Mouse (Mus musculus) C2C12 (cell line): ENCODE data around the gene Tsen54. TPM values are rescaled to one million over a fixed set of nuclear protein-coding genes. Genes with fewer than 3 reads are reported as not detected.

ENCODE experiments used
- H3K27me3 ChIP-seq: one replicate; pipeline ENCODE4 v1.6.1; 2011; ENCODE audit not compliant: control insufficient read depth, insufficient read depth, insufficient read length
- H3K36me3 ChIP-seq: one replicate; pipeline ENCODE4 v1.6.1; 2011; ENCODE audit not compliant: control insufficient read depth, insufficient read depth
- H3K4me3 ChIP-seq: one replicate; pipeline ENCODE4 v1.5.1; 2011; ENCODE audit warnings: mild to moderate bottlenecking, control low read depth; ENCODE audit not compliant: poor library complexity, insufficient read depth, severe bottlenecking
- H3K79me2 ChIP-seq: one replicate; pipeline ENCODE4 v1.6.1; 2011; ENCODE audit not compliant: control insufficient read depth, insufficient read depth
- H3K79me3 ChIP-seq: one replicate; pipeline ENCODE4 v1.6.1; 2011; ENCODE audit warnings: low read depth, control low read depth
- H3ac ChIP-seq: one replicate; pipeline ENCODE3; 2011; ENCODE audit warnings: low read depth; ENCODE audit not compliant: control insufficient read depth, insufficient read length
- CEBPB ChIP-seq: IDR thresholded peaks from one replicate; pipeline ENCODE4 v1.6.1; 2011; ENCODE audit warnings: low read depth, mild to moderate bottlenecking, control low read depth, moderate library complexity
- CTCF ChIP-seq: IDR thresholded peaks from one replicate; pipeline ENCODE4 v1.5.1; 2011; ENCODE audit not compliant: control insufficient read depth, insufficient read depth, insufficient read length
- FOSL1 ChIP-seq: IDR thresholded peaks from one replicate; pipeline ENCODE4 v1.8.0; 2011; ENCODE audit warnings: mild to moderate bottlenecking, low read length; ENCODE audit not compliant: poor library complexity, insufficient read depth, severe bottlenecking
- MAX ChIP-seq: IDR thresholded peaks from one replicate; pipeline ENCODE4 v1.6.1; 2011; ENCODE audit warnings: mild to moderate bottlenecking, control low read depth
- MYOD1 ChIP-seq: IDR thresholded peaks from one replicate; pipeline ENCODE4 v1.6.1; 2011; ENCODE audit warnings: low read depth; ENCODE audit not compliant: control insufficient read depth, insufficient read length
- MYOG ChIP-seq: IDR thresholded peaks from one replicate; pipeline ENCODE4 v1.6.1; 2011; ENCODE audit not compliant: control insufficient read depth, insufficient read length; ENCODE audit errors: extremely low read depth
- USF1 ChIP-seq: IDR thresholded peaks from one replicate; pipeline ENCODE4 v1.6.1; 2011; ENCODE audit warnings: low read depth, mild to moderate bottlenecking, control low read depth, moderate library complexity
- polyA plus RNA-seq: library from polyadenylated mRNA; unstranded; fragments of >200 nt; fragmentation: generic; extraction: Trizol; gene quantifications from one replicate; pipeline ENCODE4 v1.2.1, GENCODE M21; 2012; ENCODE audit warnings: missing spikeins

Tsen54 gene
- polyA plus RNA-seq, 1 experiment, result 18.5 TPM

GRCm38 (mm10) chr11:115834033-115834432, 19.5 kb downstream of the Tsen54 start:
- peaks cover 90% of the 10 kb centered on the region for H3K27me3 ChIP-seq
- TF ChIP-seq MAX (no peak), USF1 (no peak), CTCF (no peak), FOSL1 (no peak), CEBPB (no peak), MYOD1 (no peak), MYOG (no peak)

GRCm38 (mm10) chr11:115836656-115837395, 22.3 kb downstream of the Tsen54 start:
- Histone ChIP-seq H3K36me3 (no peaks in the 10 kb centered on the region), H3K79me2 (no peaks in the 10 kb centered on the region), H3K79me3 (no peaks in the 10 kb centered on the region), H3K27me3 (peaks cover 77% of the 10 kb centered on the region), H3K4me3 (no peak overlapping the region), H3ac (no peak overlapping the region)
- TF ChIP-seq FOSL1 (no peak), CTCF (no peak), CEBPB (no peak), MYOG (no peak), MYOD1 (no peak), USF1 (no peak), MAX (no peak)

More at GRCm38 (mm10) chr11:115834033-115834432, 19.5 kb downstream of the Tsen54 start:
- H3K79me2 ChIP-seq, result no peaks in the 10 kb centered on the region
- no peak overlapping the region for H3ac ChIP-seq
- H3K79me3 ChIP-seq, result no peaks in the 10 kb centered on the region
- H3K4me3 ChIP-seq, result no peak overlapping the region
- H3K36me3 ChIP-seq, result no peaks in the 10 kb centered on the region

- no peak overlapping the region for H3ac ChIP-seq
- peaks cover 75% of the 10 kb centered on the region for H3K27me3 ChIP-seq
- no peak overlapping the region for H3K4me3 ChIP-seq
- no peak for TF ChIP-seq USF1
- TF ChIP-seq MYOG, result no peak
- no peak for TF ChIP-seq CEBPB
- no peak for TF ChIP-seq FOSL1
- no peak for TF ChIP-seq MAX
- no peak for TF ChIP-seq CTCF
- TF ChIP-seq MYOD1, result no peak
- no peaks in the 10 kb centered on the region for H3K36me3 ChIP-seq
- H3K79me2 ChIP-seq, result no peaks in the 10 kb centered on the region
- no peaks in the 10 kb centered on the region for H3K79me3 ChIP-seq
Observed at GRCm38 (mm10) chr11:115837606-115838345, 23.3 kb downstream of the Tsen54 start.

GRCm38 (mm10) chr11:115838895-115839311, 24.4 kb downstream of the Tsen54 start:
- H3K36me3 ChIP-seq, result no peaks in the 10 kb centered on the region
- H3K27me3 ChIP-seq, result peaks cover 73% of the 10 kb centered on the region
- no peaks in the 10 kb centered on the region for H3K79me2 ChIP-seq
- no peak overlapping the region for H3ac ChIP-seq
- no peak overlapping the region for H3K4me3 ChIP-seq
- TF ChIP-seq MYOD1 (peak; percentile 32), FOSL1 (no peak), MAX (no peak), MYOG (no peak), CTCF (no peak)
- no peaks in the 10 kb centered on the region for H3K79me3 ChIP-seq

- H3K4me3 ChIP-seq, result no peak overlapping the region
- H3ac ChIP-seq, result no peak overlapping the region
- no peaks in the 10 kb centered on the region for H3K36me3 ChIP-seq
- no peaks in the 10 kb centered on the region for H3K79me2 ChIP-seq
- TF ChIP-seq FOSL1, result no peak
- no peak for TF ChIP-seq MAX
- no peak for TF ChIP-seq MYOD1
- no peak for TF ChIP-seq CEBPB
- no peak for TF ChIP-seq MYOG
- TF ChIP-seq USF1, result no peak
- TF ChIP-seq CTCF, result no peak
- peaks cover 72% of the 10 kb centered on the region for H3K27me3 ChIP-seq
- H3K79me3 ChIP-seq, result no peaks in the 10 kb centered on the region
Observed at GRCm38 (mm10) chr11:115839732-115840131, 25.2 kb downstream of the Tsen54 start.

GRCm38 (mm10) chr11:115841044-115841443, 26.5 kb downstream of the Tsen54 start:
- H3K4me3 ChIP-seq, result no peak overlapping the region
- TF ChIP-seq USF1, result no peak
- TF ChIP-seq MAX, result no peak
- no peak for TF ChIP-seq MYOD1
- no peak for TF ChIP-seq MYOG
- no peak for TF ChIP-seq CTCF
- TF ChIP-seq FOSL1, result no peak
- TF ChIP-seq CEBPB, result no peak
- no peaks in the 10 kb centered on the region for H3K79me2 ChIP-seq
- H3K79me3 ChIP-seq, result no peaks in the 10 kb centered on the region
- H3K27me3 ChIP-seq, result peaks cover 67% of the 10 kb centered on the region
- H3ac ChIP-seq, result no peak overlapping the region
- no peaks in the 10 kb centered on the region for H3K36me3 ChIP-seq
